Mouse (Mus musculus) neural tube, embryonic 15.5 days (tissue): Measurements from ENCODE around the gene Snrk. TPM values are rescaled to one million over a fixed set of nuclear protein-coding genes. Genes with fewer than 3 reads are reported as not detected.

Experiments
- polyA plus RNA-seq: library from polyadenylated mRNA; unstranded; fragments of >200 nt; fragmentation: Nextera tagmentation; extraction: Ambion mirVana; gene quantifications from 2 replicates; pipeline ENCODE4 v1.2.1, GENCODE M21; 2015

The Snrk gene
- polyA plus RNA-seq, 1 experiment from 2014 or later, result 74.3 TPM

Other genes with a start within 250 kb of the Snrk start
- 1.5 and 1.7 TPM in 2 replicates for gene Ackr2, start 218.9 kb upstream of the Snrk start, polyA plus RNA-seq
- not detected in 2 replicates for gene Cyp8b1, start 201.0 kb upstream of the Snrk start, polyA plus RNA-seq
- gene Fam198a, start 166.3 kb upstream of the Snrk start, polyA plus RNA-seq, result 1.9 and 2.4 TPM in 2 replicates
- 34.3 and 37.8 TPM in 2 replicates for gene Pomgnt2, start 120.2 kb upstream of the Snrk start, polyA plus RNA-seq
- gene Ano10, start 177.2 kb downstream of the Snrk start, polyA plus RNA-seq, result 41.6 and 43.0 TPM in 2 replicates
- gene Abhd5, start 234.3 kb downstream of the Snrk start, polyA plus RNA-seq, result 25.9 and 27.6 TPM in 2 replicates